Mouse (Mus musculus): ENCODE measurements around the gene Apoh. TPM values are rescaled to one million over a fixed set of nuclear protein-coding genes. Genes with fewer than 3 reads are reported as not detected.

The Apoh gene
- 0.40 and 2.0 TPM in 2 replicates for polyA plus RNA-seq (2015; fragmentation: Nextera tagmentation; extraction: Ambion mirVana)

- WGBS: under 1% methylated on average over 72 of the region's 75 CpGs
- peak within 1 kb of the TSS; percentile 72 for H3K9ac ChIP-seq
- peaks cover 18% of the 10 kb centered on the region for H3K4me1 ChIP-seq
- 0 out of 2 replicates have a peak, but pooled peaks cover 3% of the 10 kb centered on the region for H3K36me3 ChIP-seq
- peak within 1 kb of the TSS; percentile 94 for H3K4me2 ChIP-seq
- H3K9me3 ChIP-seq: no peaks in the 10 kb centered on the region
- peak within 1 kb of the TSS; percentile 77 for H3K4me3 ChIP-seq
- 0 out of 2 replicates have a peak, but pooled peaks cover 5% of the 10 kb centered on the region for H3K27me3 ChIP-seq
- peak; percentile 54 for ATAC-seq (ENCODE audit: insufficient number of reproducible peaks, low FRiP score, low TSS enrichment, low read depth)
- H3K27ac ChIP-seq: peak within 1 kb of the TSS; percentile 86
Observed at GRCm38 (mm10) chr11:108342781-108343768, at the start of gene Apoh. TSS of gene Apoh (plus strand) at chr11:108343354.

DNA sequence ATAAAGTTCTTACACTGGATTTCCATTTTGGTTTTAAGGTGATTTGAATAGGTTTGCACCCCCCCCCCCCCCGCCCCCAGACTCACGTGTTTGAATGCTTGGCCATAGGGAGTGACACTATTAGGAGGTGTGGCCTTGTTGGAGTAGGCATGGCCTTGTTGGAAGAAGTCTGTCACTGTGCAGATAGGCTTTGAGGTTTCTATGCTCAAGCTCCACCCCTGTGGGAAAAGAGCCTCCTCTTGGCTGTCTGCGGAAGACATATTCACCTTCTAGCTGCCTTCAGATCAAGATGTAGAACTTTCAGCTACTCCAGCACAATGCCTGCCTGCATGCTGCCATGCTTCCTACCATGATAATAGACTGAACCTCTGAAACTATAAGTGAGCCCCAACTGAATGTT, 49.3 kb upstream of the Apoh start:
- Histone ChIP-seq H3K9ac (no peak overlapping the region), H3K36me3 (no peaks in the 10 kb centered on the region), H3K27me3 (no peaks in the 10 kb centered on the region), H3K9me3 (no peaks in the 10 kb centered on the region), H3K4me1 (0 out of 2 replicates have a peak, but pooled peaks cover 4% of the 10 kb centered on the region), H3K4me2 (no peak overlapping the region), H3K4me3 (no peak overlapping the region), H3K27ac (no peak overlapping the region)
- 76% methylated on average over 3 of the region's 3 CpGs for WGBS
- ATAC-seq (ENCODE audit: insufficient number of reproducible peaks, low FRiP score, low TSS enrichment, low read depth): no peak

- Histone ChIP-seq H3K9ac (no peak overlapping the region), H3K36me3 (no peaks in the 10 kb centered on the region), H3K27me3 (no peaks in the 10 kb centered on the region), H3K9me3 (no peaks in the 10 kb centered on the region), H3K4me3 (no peak overlapping the region), H3K4me1 (peaks cover 7% of the 10 kb centered on the region; the same call in 1 of the 2 replicates), H3K27ac (no peak overlapping the region), H3K4me2 (no peak overlapping the region)
- 89% methylated on average over 12 of the region's 12 CpGs for WGBS
- ATAC-seq (ENCODE audit: insufficient number of reproducible peaks, low FRiP score, low TSS enrichment, low read depth): no peak
Observed at GRCm38 (mm10) chr11:108294305-108294813, 48.8 kb upstream of the Apoh start.

DNA sequence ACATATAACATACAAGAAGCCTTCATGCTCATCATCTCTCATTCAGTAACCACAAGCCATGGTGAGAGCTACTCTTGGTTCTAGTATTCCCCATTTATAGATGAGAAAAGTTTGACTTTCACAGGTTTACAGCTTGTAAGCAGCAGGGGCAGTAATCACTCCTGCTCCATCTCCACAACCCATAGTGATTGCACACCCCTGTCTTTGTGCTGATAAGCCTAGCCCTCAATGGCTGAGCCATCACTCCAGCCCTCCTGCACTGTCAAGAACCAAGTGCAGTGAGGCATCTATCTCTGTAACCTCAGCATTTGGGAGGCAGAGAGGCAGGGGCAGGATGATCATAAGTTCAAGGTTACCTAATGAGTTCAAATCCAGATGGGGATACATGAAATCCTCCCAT, 47.8 kb upstream of the Apoh start:
- Histone ChIP-seq H3K27ac (no peak overlapping the region), H3K4me3 (no peak overlapping the region), H3K4me1 (peaks cover 16% of the 10 kb centered on the region), H3K9me3 (no peaks in the 10 kb centered on the region), H3K9ac (no peak overlapping the region), H3K36me3 (no peaks in the 10 kb centered on the region), H3K4me2 (no peak overlapping the region), H3K27me3 (no peaks in the 10 kb centered on the region)
- ATAC-seq (ENCODE audit: insufficient number of reproducible peaks, low FRiP score, low TSS enrichment, low read depth): no peak

DNA sequence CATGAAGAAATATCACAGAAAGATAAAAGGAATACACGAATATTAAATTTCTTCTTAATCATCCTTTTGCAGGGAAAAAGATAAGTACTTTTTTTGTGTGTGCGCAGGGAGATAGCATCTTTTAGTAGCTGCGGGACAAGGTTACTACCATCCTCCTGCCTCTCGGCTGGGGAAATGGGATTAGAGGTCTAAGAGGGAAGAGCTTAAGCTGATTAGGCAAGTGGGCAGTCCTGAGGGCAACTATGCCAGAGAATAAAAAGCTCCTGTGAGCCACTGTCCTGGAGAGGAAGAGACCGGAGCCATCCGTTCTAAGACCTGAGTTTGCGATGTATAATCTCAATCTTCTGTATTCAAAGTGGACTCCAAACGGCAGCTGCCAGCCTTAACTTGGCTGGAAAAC, 45.2 kb upstream of the Apoh start:
- Histone ChIP-seq H3K9me3 (no peaks in the 10 kb centered on the region), H3K4me3 (no peak overlapping the region), H3K4me2 (no peak overlapping the region), H3K4me1 (peaks cover 39% of the 10 kb centered on the region), H3K27me3 (no peaks in the 10 kb centered on the region), H3K27ac (no peak overlapping the region), H3K9ac (no peak overlapping the region), H3K36me3 (no peaks in the 10 kb centered on the region)
- ATAC-seq (ENCODE audit: insufficient number of reproducible peaks, low FRiP score, low TSS enrichment, low read depth): no peak
- WGBS: 79% methylated on average over 8 of the region's 8 CpGs

DNA sequence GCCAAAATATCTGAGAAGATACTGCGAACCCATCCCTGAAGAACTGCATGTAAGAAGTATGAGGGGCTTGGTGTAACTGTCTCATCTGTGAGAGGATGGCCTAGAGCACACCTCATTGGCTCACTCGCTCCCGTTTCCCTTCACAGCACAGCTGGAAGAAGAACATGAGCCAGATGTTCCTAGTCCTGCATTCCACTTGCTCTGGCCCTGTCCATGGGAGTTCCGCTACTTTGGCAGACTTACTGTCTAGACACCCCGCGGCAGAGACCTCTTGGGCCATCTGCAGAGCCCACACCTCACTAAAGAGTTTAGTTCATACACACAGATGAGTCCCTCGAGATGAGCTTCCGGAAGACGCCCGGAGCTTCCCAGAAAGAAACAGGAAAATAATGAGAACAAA, 43.2 kb upstream of the Apoh start:
- peaks cover 36% of the 10 kb centered on the region for H3K4me1 ChIP-seq
- H3K36me3 ChIP-seq: no peaks in the 10 kb centered on the region
- peak; percentile 40; the same call in 1 of the 2 replicates for ATAC-seq (ENCODE audit: insufficient number of reproducible peaks, low FRiP score, low TSS enrichment, low read depth)
- no peaks in the 10 kb centered on the region for H3K27me3 ChIP-seq
- WGBS: 49% methylated on average over 10 of the region's 10 CpGs
- H3K9me3 ChIP-seq: no peaks in the 10 kb centered on the region
- H3K4me2 ChIP-seq: no peak overlapping the region
- H3K4me3 ChIP-seq: no peak overlapping the region
- no peak overlapping the region for H3K27ac ChIP-seq
- no peak overlapping the region for H3K9ac ChIP-seq

- ATAC-seq (ENCODE audit: insufficient number of reproducible peaks, low FRiP score, low TSS enrichment, low read depth): no peak
- 91% methylated on average over 1 of the region's 1 CpGs for WGBS
- peaks cover 36% of the 10 kb centered on the region for H3K4me1 ChIP-seq
- no peaks in the 10 kb centered on the region for H3K27me3 ChIP-seq
- H3K4me3 ChIP-seq: no peak overlapping the region
- H3K27ac ChIP-seq: no peak overlapping the region
- H3K36me3 ChIP-seq: no peaks in the 10 kb centered on the region
- no peak overlapping the region for H3K9ac ChIP-seq
- H3K4me2 ChIP-seq: no peak overlapping the region
- no peaks in the 10 kb centered on the region for H3K9me3 ChIP-seq
Observed at GRCm38 (mm10) chr11:108300443-108300842, 42.7 kb upstream of the Apoh start.

- Histone ChIP-seq H3K4me1 (peaks cover 36% of the 10 kb centered on the region), H3K9ac (no peak overlapping the region), H3K4me2 (no peak overlapping the region), H3K9me3 (no peaks in the 10 kb centered on the region), H3K27ac (no peak overlapping the region), H3K27me3 (no peaks in the 10 kb centered on the region), H3K36me3 (no peaks in the 10 kb centered on the region), H3K4me3 (no peak overlapping the region)
- no peak for ATAC-seq (ENCODE audit: insufficient number of reproducible peaks, low FRiP score, low TSS enrichment, low read depth)
- WGBS: 66% methylated on average over 6 of the region's 6 CpGs
Observed at GRCm38 (mm10) chr11:108301036-108301435, 42.1 kb upstream of the Apoh start.

GRCm38 (mm10) chr11:108301796-108302490, 41.2 kb upstream of the Apoh start:
- H3K36me3 ChIP-seq: no peaks in the 10 kb centered on the region
- no peak for ATAC-seq (ENCODE audit: insufficient number of reproducible peaks, low FRiP score, low TSS enrichment, low read depth)
- no peak overlapping the region for H3K9ac ChIP-seq
- WGBS: 48% methylated on average over 10 of the region's 10 CpGs
- no peaks in the 10 kb centered on the region for H3K27me3 ChIP-seq
- peaks cover 36% of the 10 kb centered on the region for H3K4me1 ChIP-seq
- 0 out of 2 replicates have a peak overlapping the region, but pooled peaks have one; percentile 38 for H3K27ac ChIP-seq
- no peaks in the 10 kb centered on the region for H3K9me3 ChIP-seq
- H3K4me3 ChIP-seq: no peak overlapping the region
- no peak overlapping the region for H3K4me2 ChIP-seq

DNA sequence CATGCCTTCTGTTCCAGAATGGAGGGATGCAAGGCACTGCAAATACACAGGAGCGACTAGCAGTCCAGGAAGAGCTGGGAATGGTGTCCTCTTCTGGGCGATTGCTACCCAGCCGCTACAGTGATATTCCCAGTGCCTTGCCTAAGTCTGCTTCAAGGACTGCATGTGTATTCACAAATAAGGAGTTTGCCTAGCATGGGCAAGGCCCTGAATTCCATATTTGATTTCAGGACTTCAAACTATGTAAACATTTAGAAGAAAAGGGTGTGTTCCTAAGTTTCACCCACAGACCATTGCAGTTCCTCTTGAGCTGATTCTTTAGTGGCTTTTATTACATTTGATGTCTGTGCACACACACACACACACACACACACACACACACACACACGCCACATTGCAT, 39.4 kb upstream of the Apoh start:
- Histone ChIP-seq H3K27ac (no peak overlapping the region), H3K4me3 (no peak overlapping the region), H3K9ac (no peak overlapping the region), H3K27me3 (no peaks in the 10 kb centered on the region), H3K36me3 (no peaks in the 10 kb centered on the region), H3K4me2 (no peak overlapping the region), H3K4me1 (peaks cover 36% of the 10 kb centered on the region), H3K9me3 (no peaks in the 10 kb centered on the region)
- no peak for ATAC-seq (ENCODE audit: insufficient number of reproducible peaks, low FRiP score, low TSS enrichment, low read depth)
- WGBS: 88% methylated on average over 4 of the region's 4 CpGs

- H3K36me3 ChIP-seq: no peaks in the 10 kb centered on the region
- 66% methylated on average over 7 of the region's 7 CpGs for whole genome bisulfite sequencing
- H3K4me3 ChIP-seq: no peak overlapping the region
- no peak overlapping the region for H3K4me2 ChIP-seq
- no peaks in the 10 kb centered on the region for H3K27me3 ChIP-seq
- no peak for ATAC-seq (ENCODE audit: insufficient number of reproducible peaks, low FRiP score, low TSS enrichment, low read depth)
- no peak overlapping the region for H3K9ac ChIP-seq
- H3K9me3 ChIP-seq: no peaks in the 10 kb centered on the region
- H3K27ac ChIP-seq: no peak overlapping the region
- H3K4me1 ChIP-seq: peaks cover 6% of the 10 kb centered on the region; the same call in 1 of the 2 replicates
Observed at GRCm38 (mm10) chr11:108307258-108307657, 35.9 kb upstream of the Apoh start.

GRCm38 (mm10) chr11:108308253-108308652, 34.9 kb upstream of the Apoh start:
- no peaks in the 10 kb centered on the region for H3K9me3 ChIP-seq
- WGBS: 91% methylated on average over 5 of the region's 5 CpGs
- H3K9ac ChIP-seq: no peak overlapping the region
- no peak for ATAC-seq (ENCODE audit: insufficient number of reproducible peaks, low FRiP score, low TSS enrichment, low read depth)
- H3K27me3 ChIP-seq: no peaks in the 10 kb centered on the region
- H3K4me1 ChIP-seq: no peaks in the 10 kb centered on the region
- H3K4me2 ChIP-seq: no peak overlapping the region
- H3K36me3 ChIP-seq: no peaks in the 10 kb centered on the region
- no peak overlapping the region for H3K27ac ChIP-seq
- no peak overlapping the region for H3K4me3 ChIP-seq

All from limb, embryonic 15.5 days (tissue).